Mouse (Mus musculus) C2C12 (cell line): ENCODE data around the gene Gdpd3.

Experiments
- CEBPB ChIP-seq: IDR thresholded peaks from one replicate; pipeline ENCODE4 v1.6.1; 2011; ENCODE audit warnings: low read depth, mild to moderate bottlenecking, control low read depth, moderate library complexity
- CTCF ChIP-seq: IDR thresholded peaks from one replicate; pipeline ENCODE4 v1.5.1; 2011; ENCODE audit not compliant: control insufficient read depth, insufficient read depth, insufficient read length
- FOSL1 ChIP-seq: IDR thresholded peaks from one replicate; pipeline ENCODE4 v1.8.0; 2011; ENCODE audit warnings: mild to moderate bottlenecking, low read length; ENCODE audit not compliant: poor library complexity, insufficient read depth, severe bottlenecking
- MAX ChIP-seq: IDR thresholded peaks from one replicate; pipeline ENCODE4 v1.6.1; 2011; ENCODE audit warnings: mild to moderate bottlenecking, control low read depth
- MYOG ChIP-seq: IDR thresholded peaks from one replicate; pipeline ENCODE4 v1.6.1; 2011; ENCODE audit not compliant: control insufficient read depth, insufficient read length; ENCODE audit errors: extremely low read depth
- USF1 ChIP-seq: IDR thresholded peaks from one replicate; pipeline ENCODE4 v1.6.1; 2011; ENCODE audit warnings: low read depth, mild to moderate bottlenecking, control low read depth, moderate library complexity

GRCm38 (mm10) chr7:126754866-126755265 is 11.3 kb upstream of the Gdpd3 start:
- TF ChIP-seq CTCF = peak; percentile 39
- TF ChIP-seq MAX = no peak
- no peak for TF ChIP-seq USF1
- no peak for TF ChIP-seq FOSL1
- no peak for TF ChIP-seq CEBPB
- TF ChIP-seq MYOG = no peak
